Mouse (Mus musculus): ENCODE measurements around the gene Brca2.
"Not testable (repeated sequence)": the region's sequence is repeated elsewhere in the genome, so short reads cannot be mapped to it uniquely, and the experiment has no call there.

- not testable (repeated sequence) for TF ChIP-seq CTCF (IDR thresholded peaks at IDR 0.05; ENCODE audit: low read depth); EP300 (optimal IDR thresholded peaks at IDR 0.05)
Observed at GRCm38 (mm10) chr5:150491573-150492173, 30.8 kb upstream of the Brca2 start.

Measured in stomach, postnatal 0 days (tissue).